Mouse (Mus musculus): ENCODE results near the gene Loxl1.

- TF ChIP-seq CTCF (IDR thresholded peaks at IDR 0.05; ENCODE audit: borderline replicate concordance, insufficient read depth, low read depth, low read length): no peak
- no peak for TF ChIP-seq POLR2A (IDR thresholded peaks at IDR 0.05; ENCODE audit: borderline replicate concordance, insufficient read depth, low read length)
Measured at GRCm38 (mm10) chr9:58312944-58313359, at the start of gene Loxl1.
